Mouse (Mus musculus) cerebellum, adult (tissue): ENCODE data around the gene Wdr46.
"Not testable (repeated sequence)": the region's sequence is repeated elsewhere in the genome, so short reads cannot be mapped to it uniquely, and the experiment has no call there.

Experiments
- ATAC-seq: cut with Nextera tagmentation; 2 replicates; pipeline ENCODE4 v1.9.2; 2017; ENCODE audit warnings: mild to moderate bottlenecking, moderate library complexity, mixed read lengths; ENCODE audit not compliant: insufficient number of reproducible peaks, low FRiP score, low TSS enrichment

Wdr46 gene

DNA sequence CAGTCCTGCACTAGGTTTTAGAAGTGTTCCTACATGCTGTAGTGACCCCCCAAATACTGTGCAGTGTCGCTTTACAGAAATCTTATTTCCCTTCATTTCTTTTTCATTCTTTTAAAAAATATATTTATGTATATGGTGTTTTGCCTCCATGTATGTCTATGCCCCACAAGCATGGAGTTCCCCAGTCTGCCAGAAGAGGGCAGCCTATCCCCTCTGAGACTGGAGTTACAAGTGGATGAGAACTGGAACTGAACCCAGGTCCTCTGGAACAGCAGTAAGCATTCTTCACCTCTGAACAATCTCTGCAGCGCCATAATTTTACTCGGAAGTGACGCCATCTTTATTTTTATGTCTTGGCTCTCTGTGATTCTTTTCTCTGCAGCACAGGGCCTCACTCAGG is 28.9 kb downstream of the Wdr46 start:
- ATAC-seq = no peak

GRCm38 (mm10) chr17:33972691-33973090 is 32.2 kb downstream of the Wdr46 start:
- ATAC-seq = no peak

GRCm38 (mm10) chr17:33973572-33973971 is 33.1 kb downstream of the Wdr46 start:
- no peak for ATAC-seq

GRCm38 (mm10) chr17:33977861-33978557 is 37.5 kb downstream of the Wdr46 start:
- no peak for ATAC-seq

GRCm38 (mm10) chr17:33978631-33979031 is 38.2 kb downstream of the Wdr46 start:
- ATAC-seq = peak; percentile 96

GRCm38 (mm10) chr17:33979512-33980050 is 39.1 kb downstream of the Wdr46 start:
- no peak for ATAC-seq

DNA sequence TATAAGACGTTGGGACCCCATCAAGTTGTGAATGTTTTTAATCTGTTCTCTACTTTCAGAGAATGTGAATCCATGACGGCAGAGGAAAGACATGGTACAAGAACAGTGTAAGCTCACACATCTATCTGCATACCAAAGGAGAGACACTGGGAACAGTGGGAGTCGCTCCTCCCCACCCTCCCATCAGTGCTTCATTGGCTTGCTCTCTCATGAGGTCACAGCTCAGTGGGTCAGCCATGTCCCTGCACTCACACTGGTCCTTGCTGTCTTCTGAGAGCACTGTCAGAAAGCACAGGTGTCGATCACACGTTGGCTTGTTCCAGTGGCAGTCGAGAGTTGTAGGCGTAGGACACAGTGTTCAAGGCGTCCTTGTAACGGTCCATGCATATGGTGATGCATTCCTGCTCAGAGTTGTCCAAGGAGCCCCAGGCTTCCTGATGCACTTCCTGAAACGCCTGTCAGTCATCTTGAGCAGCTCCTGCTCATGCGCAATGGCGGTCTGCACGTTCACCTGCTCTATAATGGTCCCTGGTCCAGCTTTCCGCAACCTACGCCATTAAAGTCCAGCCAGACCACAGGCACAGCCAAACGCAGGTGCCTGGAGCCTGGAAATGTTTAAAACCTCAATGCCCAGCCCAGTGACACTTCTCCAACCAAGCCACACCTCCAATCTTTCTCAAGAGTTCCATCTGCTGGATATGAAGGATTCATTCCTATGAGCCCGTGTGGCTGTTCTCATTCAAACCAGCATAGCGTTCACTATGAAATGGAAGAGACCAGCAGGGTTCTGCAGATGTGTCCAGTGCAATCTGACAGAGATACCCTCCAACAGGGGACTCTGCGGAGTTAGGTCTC is 39.9 kb downstream of the Wdr46 start:
- no peak for ATAC-seq

DNA sequence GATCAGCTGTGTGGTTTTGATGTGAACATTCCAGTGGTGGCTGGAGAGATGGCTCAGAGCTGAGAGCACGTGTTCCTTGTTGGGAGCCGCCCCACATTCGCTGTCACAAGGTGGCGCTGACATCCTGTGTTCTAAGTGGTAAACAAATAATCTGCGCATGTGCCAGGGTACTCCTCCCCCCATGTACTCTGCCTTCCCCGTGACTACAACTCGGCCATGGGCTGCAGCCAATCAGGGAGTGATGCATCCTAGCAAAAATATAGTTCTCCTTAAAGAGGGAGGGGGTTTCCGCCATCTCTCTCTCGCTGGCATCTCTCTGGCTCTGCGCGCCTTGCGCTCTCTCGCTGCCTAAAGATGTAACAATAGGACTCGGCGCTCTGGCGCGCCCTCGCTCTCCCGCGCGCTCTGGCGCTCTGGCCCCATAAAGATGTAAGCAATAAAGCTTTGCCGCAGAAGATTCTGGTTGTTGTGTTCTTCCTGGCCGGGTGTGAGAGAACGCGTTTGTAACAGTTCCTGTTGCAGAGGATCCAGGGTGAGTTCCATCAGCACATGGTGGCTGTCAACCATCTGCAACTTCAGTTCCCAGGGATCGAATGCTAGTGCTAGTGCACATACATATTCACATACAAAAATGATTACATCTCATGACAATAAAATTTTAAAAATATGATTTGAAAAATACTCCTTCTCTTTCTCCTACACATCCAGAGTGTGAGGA is 40.9 kb downstream of the Wdr46 start:
- 0 out of 2 replicates have a peak, but pooled peaks have one; percentile 59 for ATAC-seq

GRCm38 (mm10) chr17:33982136-33982535 is 41.7 kb downstream of the Wdr46 start:
- not testable (repeated sequence) for ATAC-seq

- no peak for ATAC-seq
These were observed 51.6 kb downstream of the Wdr46 start for GRCm38 (mm10) chr17:33991788-33992664.

GRCm38 (mm10) chr17:33994959-33995358 is 54.5 kb downstream of the Wdr46 start:
- no peak for ATAC-seq

- no peak for ATAC-seq
These were observed 55.2 kb downstream of the Wdr46 start for GRCm38 (mm10) chr17:33995651-33996050.

DNA sequence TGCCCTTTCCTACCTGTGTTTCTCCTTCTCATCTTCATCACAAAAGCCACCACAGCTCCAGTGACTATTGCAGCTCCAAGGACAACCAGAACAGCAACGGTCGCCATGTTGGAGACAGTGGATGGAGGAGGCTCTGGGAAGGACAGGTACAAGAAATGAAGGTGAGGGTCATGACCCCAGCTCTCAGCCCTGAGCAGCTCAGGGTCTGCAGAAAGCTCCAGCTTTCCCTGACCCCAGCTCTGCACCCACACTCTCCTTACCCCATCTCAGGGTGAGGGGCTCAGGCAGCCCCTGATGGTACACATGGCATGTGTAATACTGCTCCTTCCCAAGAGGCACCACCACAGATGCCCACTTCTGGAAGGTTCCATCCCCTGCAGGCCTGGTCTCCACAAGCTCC is 56.6 kb downstream of the Wdr46 start:
- not testable (repeated sequence) for ATAC-seq

DNA sequence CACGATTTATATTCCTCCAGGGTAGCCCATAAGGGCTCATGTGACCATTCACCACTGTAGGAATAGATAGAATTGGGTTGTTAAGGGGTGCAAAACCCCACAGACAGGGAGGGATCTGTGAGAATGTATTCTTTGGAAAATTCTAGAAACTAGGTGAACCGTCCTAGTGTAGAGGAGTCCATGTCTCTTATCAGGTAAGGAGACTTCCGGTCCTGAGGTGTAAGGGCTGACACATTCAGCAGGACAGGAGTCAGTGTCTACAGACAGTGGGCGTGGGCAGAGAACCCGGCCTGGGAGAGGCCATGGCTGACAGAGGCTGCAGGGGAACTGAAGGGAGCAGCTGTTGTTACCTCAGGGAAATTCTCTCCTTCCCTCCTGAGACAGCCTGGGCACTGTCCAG is 58.2 kb downstream of the Wdr46 start:
- not testable (repeated sequence) for ATAC-seq
